Mouse (Mus musculus) liver, postnatal 0 days (tissue): ENCODE measurements around the gene Cav2. TPM values are rescaled to one million over a fixed set of nuclear protein-coding genes. Genes with fewer than 3 reads are reported as not detected.

Source experiments
- ATAC-seq: fragments of 200-750 bp; cut with Nextera tagmentation; 2 replicates; pipeline ENCODE4 v1.8.0; 2017; ENCODE audit warnings: mild to moderate bottlenecking, moderate library complexity
- DNase-seq: peaks from one replicate; pipeline ENCODE4 v3.0.0-alpha.2; 2016
- H3K27ac ChIP-seq: fragments of 300-500 bp; sonication (generic); 2 replicates; pipeline ENCODE4 v1.5.1; 2014; ENCODE audit warnings: antibody characterized with exemption, moderate library complexity, mild to moderate bottlenecking, low read depth
- H3K27me3 ChIP-seq: fragments of 300-500 bp; sonication (generic); 2 replicates; pipeline ENCODE4 v1.6.1; 2014; ENCODE audit warnings: low read length, control low read depth, mixed read lengths; ENCODE audit not compliant: insufficient read depth
- H3K36me3 ChIP-seq: fragments of 300-500 bp; sonication (generic); replicated peaks from 2 replicates; pipeline ENCODE4 v1.6.1; 2014; ENCODE audit warnings: mild to moderate bottlenecking, control low read depth, low read length, moderate library complexity, mixed read lengths; ENCODE audit not compliant: insufficient read depth
- H3K4me1 ChIP-seq: fragments of 300-500 bp; sonication (generic); 2 replicates; pipeline ENCODE4 v1.6.1; 2014; ENCODE audit warnings: antibody characterized with exemption, mild to moderate bottlenecking, control low read depth; ENCODE audit not compliant: insufficient read depth
- H3K4me2 ChIP-seq: fragments of 300-500 bp; sonication (generic); 2 replicates; pipeline ENCODE4 v1.6.1; 2014; ENCODE audit warnings: low read depth, mild to moderate bottlenecking, low read length, moderate library complexity, mixed read lengths
- H3K4me3 ChIP-seq: fragments of 300-500 bp; sonication (generic); 2 replicates; pipeline ENCODE4 v1.5.1; 2014; ENCODE audit warnings: low read depth, low read length
- H3K9ac ChIP-seq: fragments of 300-500 bp; sonication (generic); replicated peaks from 2 replicates; pipeline ENCODE4 v1.6.1; 2014; ENCODE audit warnings: mild to moderate bottlenecking, moderate library complexity
- H3K9me3 ChIP-seq: fragments of 300-500 bp; sonication (generic); 2 replicates; pipeline ENCODE4 v1.6.1; 2016; ENCODE audit warnings: mild to moderate bottlenecking, control low read depth, low read length, mixed read lengths
- CTCF ChIP-seq: sonication (generic); IDR thresholded peaks from 2 replicates; pipeline ENCODE4 v1.5.1; 2016; ENCODE audit warnings: antibody characterized with exemption, low read depth
- EP300 ChIP-seq: IDR thresholded peaks from 2 replicates; pipeline ENCODE4 v1.6.1; 2016; ENCODE audit warnings: antibody characterized with exemption, low read depth, mild to moderate bottlenecking
- WGBS: fragments of 180-500 bp; shearing (Covaris S2); extraction: QIAGEN DNeasy Blood & Tissue Kit; methylation state at CpG from one replicate; pipeline ENCODE4 v1.1.7; 2014; ENCODE audit not compliant: insufficient replicate concordance; 5-methylcytosine and 5-hydroxymethylcytosine counted together
- polyA plus RNA-seq: library from polyadenylated mRNA; unstranded; fragments of >200 nt; fragmentation: Nextera tagmentation; extraction: Ambion mirVana; gene quantifications from 2 replicates; pipeline ENCODE4 v1.2.1, GENCODE M21; 2015

Gene Cav2
- polyA plus RNA-seq, 1 experiment from 2014 or later = 4.7 TPM

GRCm38 (mm10) chr6:17316294-17317166, 35.5 kb downstream of the Cav2 start:
- H3K4me2 ChIP-seq = no peak overlapping the region
- no peak for TF ChIP-seq EP300
- no peak for TF ChIP-seq CTCF
- no peaks in the 10 kb centered on the region for H3K36me3 ChIP-seq
- 51% methylated on average over 15 of the region's 15 CpGs for WGBS
- ATAC-seq = no peak
- H3K4me1 ChIP-seq = peaks cover 8% of the 10 kb centered on the region; the same call in 1 of the 2 replicates
- no peak overlapping the region for H3K4me3 ChIP-seq
- H3K9ac ChIP-seq = no peak overlapping the region
- no peaks in the 10 kb centered on the region for H3K9me3 ChIP-seq
- no peaks in the 10 kb centered on the region for H3K27me3 ChIP-seq
- no peak for DNase-seq
- H3K27ac ChIP-seq = no peak overlapping the region

DNA sequence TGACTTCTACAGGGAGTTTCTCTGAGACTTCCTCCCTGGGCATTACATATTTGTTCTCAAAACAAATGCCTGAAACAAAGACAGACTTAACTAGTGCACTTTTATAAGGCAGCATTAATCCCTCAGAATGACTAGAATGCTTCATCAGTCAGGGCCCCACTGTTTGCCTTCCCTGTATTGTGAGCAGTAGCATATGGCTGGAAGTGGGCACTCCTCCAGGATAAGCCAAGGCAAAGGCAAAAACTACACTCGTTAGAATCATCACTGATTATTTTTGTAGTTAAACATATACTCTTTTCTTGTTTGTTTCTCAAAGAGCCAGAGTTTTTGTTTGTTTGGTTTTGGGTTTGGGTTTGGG, 36.2 kb downstream of the Cav2 start:
- no peak for ATAC-seq

DNA sequence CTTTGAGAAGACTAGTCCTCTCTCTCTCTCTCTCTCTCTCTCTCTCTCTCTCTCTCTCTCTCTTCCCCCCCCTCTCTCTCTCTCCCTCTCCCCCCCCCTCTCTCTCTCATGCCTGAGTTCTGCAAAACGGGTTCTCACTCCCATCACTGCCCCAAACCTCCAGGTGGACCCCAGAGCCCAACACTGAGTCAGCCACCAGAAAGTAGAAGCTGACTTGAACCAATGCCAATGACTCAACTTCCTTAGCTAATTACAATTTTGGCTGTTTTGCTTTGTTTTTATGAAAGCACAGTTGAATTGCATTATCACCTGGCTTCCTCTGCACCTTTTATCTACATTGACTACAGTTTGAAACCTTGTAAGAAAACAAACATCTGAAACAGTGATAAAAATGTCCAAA, 37.0 kb downstream of the Cav2 start:
- ATAC-seq (no peak), DNase-seq (no peak)
- Histone ChIP-seq H3K4me3 (no peak overlapping the region), H3K9me3 (no peaks in the 10 kb centered on the region), H3K9ac (no peak overlapping the region), H3K36me3 (no peaks in the 10 kb centered on the region), H3K27ac (no peak overlapping the region), H3K4me1 (peaks cover 8% of the 10 kb centered on the region; the same call in 1 of the 2 replicates), H3K4me2 (no peak overlapping the region), H3K27me3 (no peaks in the 10 kb centered on the region)
- WGBS = 22% methylated on average over 1 of the region's 1 CpGs
- TF ChIP-seq CTCF (no peak), EP300 (no peak)

More for the DNA sequence above, 36.2 kb downstream of the Cav2 start:
- H3K9me3 ChIP-seq = no peaks in the 10 kb centered on the region
- no peaks in the 10 kb centered on the region for H3K27me3 ChIP-seq
- peaks cover 8% of the 10 kb centered on the region; the same call in 1 of the 2 replicates for H3K4me1 ChIP-seq
- WGBS = 30% methylated on average over 1 of the region's 1 CpGs
- H3K9ac ChIP-seq = no peak overlapping the region
- no peak for TF ChIP-seq EP300
- no peak for TF ChIP-seq CTCF
- H3K27ac ChIP-seq = no peak overlapping the region
- no peak overlapping the region for H3K4me2 ChIP-seq
- H3K36me3 ChIP-seq = no peaks in the 10 kb centered on the region
- no peak overlapping the region for H3K4me3 ChIP-seq
- no peak for DNase-seq

- Histone ChIP-seq H3K4me1 (no peaks in the 10 kb centered on the region; the same call in 1 of the 2 replicates), H3K4me3 (no peak overlapping the region), H3K9ac (no peak overlapping the region), H3K27me3 (no peaks in the 10 kb centered on the region), H3K9me3 (no peaks in the 10 kb centered on the region), H3K27ac (no peak overlapping the region), H3K4me2 (no peak overlapping the region), H3K36me3 (no peaks in the 10 kb centered on the region)
- WGBS = 67% methylated on average over 6 of the region's 6 CpGs
- ATAC-seq (no peak), DNase-seq (no peak)
- TF ChIP-seq CTCF (no peak), EP300 (no peak)
Observed at GRCm38 (mm10) chr6:17321976-17322375, 41.0 kb downstream of the Cav2 start.

- H3K4me3 ChIP-seq = no peak overlapping the region
Observed at GRCm38 (mm10) chr6:17327216-17327615, 46.2 kb downstream of the Cav2 start.

GRCm38 (mm10) chr6:17329801-17330200, 48.8 kb downstream of the Cav2 start:
- Histone ChIP-seq H3K4me2 (no peak overlapping the region), H3K9me3 (no peaks in the 10 kb centered on the region), H3K9ac (no peak overlapping the region), H3K4me1 (no peaks in the 10 kb centered on the region), H3K4me3 (no peak overlapping the region), H3K27me3 (no peaks in the 10 kb centered on the region), H3K27ac (no peak overlapping the region), H3K36me3 (no peaks in the 10 kb centered on the region)
- WGBS = 38% methylated on average over 3 of the region's 3 CpGs
- DNase-seq (no peak), ATAC-seq (no peak)
- TF ChIP-seq EP300 (no peak), CTCF (no peak)

More at GRCm38 (mm10) chr6:17327216-17327615, 46.2 kb downstream of the Cav2 start:
- DNase-seq (no peak), ATAC-seq (no peak)
- no peak overlapping the region for H3K27ac ChIP-seq
- WGBS = 66% methylated on average over 11 of the region's 11 CpGs
- no peak for TF ChIP-seq EP300
- TF ChIP-seq CTCF = no peak
- no peaks in the 10 kb centered on the region for H3K27me3 ChIP-seq
- H3K4me2 ChIP-seq = no peak overlapping the region
- H3K36me3 ChIP-seq = no peaks in the 10 kb centered on the region
- H3K4me1 ChIP-seq = no peaks in the 10 kb centered on the region
- H3K9me3 ChIP-seq = no peaks in the 10 kb centered on the region
- H3K9ac ChIP-seq = no peak overlapping the region
